Mouse (Mus musculus) gastrocnemius, adult 8-10 months (tissue): Measurements from ENCODE around the gene Isca2. TPM values are rescaled to one million over a fixed set of nuclear protein-coding genes. Genes with fewer than 3 reads are reported as not detected.

Experiments used
- DNase-seq, 2 experiments: peaks; one replicate each; pipeline ENCODE4 v3.0.0; 2022; ENCODE audit warnings: low spot score in 2 of 2
- total RNA-seq, 4 experiments: library from RNA; stranded (reverse); gene quantifications; 2 replicates each; pipeline ENCODE4 v1.2.4; 2022

The Isca2 gene
- total RNA-seq, 4 experiments from 2014 or later: 41.4 to 48.9 (median 45.8) TPM

- no peak for DNase-seq
Measured at GRCm38 (mm10) chr12:84814663-84815325, 41.7 kb downstream of the Isca2 start.

DNA sequence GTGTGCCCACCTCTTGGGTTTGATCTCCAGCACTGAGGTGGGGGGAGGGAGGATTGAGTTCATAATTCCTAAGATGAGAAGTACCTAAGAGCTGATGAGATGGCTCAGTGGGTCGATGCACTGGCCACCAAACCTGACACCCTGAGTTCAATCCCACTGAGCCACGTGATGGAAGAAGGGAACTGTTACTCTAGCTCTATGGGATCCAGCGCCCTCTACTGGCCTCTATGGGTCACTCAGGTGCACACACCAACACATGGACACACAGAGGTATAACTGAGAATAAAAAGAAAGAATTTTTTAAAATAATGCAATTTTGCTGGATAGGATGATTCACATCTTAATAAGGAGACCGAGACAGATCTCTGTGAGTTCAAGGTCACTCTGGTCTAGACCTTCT lies 45.4 kb downstream of the Isca2 start:
- DNase-seq: no peak

DNA sequence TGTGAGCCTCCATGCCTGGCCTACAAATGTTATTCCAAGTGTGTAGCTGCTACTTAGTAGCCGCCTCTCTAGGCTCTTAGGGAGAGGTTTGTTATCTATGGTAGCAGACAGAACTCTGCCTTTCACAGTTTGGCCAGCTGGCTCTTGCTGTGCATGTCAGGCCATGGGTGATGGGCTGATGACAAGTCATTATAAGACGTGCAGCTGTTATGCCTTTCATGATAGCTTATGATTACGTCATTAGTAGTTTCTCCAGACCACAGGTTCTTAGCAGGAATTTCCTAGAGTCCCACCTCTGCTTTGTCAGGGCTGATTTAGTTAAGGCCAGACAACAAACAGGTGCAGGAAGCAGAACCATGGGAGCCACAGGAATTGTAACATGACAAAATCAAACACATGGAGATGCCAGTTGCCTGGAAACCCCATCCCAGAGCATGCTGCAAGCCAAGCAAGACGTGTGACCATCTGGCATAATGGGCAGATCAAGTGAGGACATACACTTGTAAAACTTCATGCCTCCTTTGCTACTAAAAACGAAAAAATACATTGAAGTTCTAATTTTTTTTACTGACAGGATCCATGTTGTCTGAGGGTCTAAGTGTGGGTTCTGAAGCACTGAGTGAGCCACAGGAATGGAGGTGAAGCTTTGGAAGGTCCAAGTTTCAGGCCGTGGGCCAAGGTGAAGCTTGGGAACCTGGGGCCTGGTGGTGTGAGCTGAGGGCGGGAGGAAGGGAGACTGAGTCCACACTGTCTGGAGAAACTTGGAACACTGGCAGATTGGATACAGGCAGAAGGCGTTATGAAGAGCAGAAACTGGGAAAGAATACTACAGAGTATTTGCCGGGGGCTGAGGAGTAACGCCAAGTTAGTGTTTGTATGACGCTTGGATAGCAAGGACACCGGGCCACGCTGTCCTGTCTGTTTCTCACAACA lies 46.5 kb downstream of the Isca2 start:
- no peak for DNase-seq

DNA sequence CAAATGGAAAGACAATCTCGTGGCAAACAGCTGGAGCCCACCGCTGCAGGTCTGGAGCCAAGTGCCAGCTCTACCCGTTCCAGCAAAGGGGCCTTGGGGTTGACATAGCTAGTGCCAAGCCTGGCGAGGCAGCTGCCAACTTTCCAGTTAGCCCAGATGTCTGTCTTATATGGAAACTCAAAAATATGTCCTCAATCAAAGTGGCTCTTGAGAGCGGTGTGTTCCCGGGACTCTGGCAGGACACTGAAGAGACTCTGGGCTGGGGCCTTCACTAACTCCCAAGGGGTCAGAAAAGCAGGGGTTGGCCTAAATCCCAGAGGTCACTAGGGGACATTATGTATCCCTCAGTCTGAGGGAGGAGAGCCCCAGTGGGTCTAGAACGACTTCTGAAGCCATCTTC lies 50.5 kb downstream of the Isca2 start:
- no peak for DNase-seq

DNA sequence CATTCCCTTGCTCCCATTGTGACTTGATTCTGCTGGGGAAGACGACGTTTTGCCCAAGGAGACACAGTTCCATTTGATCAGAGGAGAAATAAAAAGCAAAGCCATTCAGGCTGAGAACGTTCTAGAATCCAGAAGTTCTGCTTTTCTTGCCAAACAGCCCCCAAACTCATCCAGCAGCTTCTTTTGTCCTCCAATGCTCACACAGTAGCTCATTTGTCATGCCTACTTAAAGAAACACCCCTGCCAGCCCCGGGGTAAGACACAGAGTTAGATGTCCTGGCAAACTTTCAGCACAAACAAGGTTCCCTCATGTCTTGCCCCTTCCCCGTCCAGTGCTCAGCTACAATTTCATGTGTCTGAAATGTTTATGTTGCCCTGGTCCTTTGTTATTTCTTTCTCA lies 51.2 kb downstream of the Isca2 start:
- DNase-seq: no peak

Other genes with a start within 250 kb of the Isca2 start
- not detected for gene Vsx2, start 203.5 kb upstream of the Isca2 start, total RNA-seq
- gene Abcd4, start 155.8 kb upstream of the Isca2 start, total RNA-seq: 1 to 10 TPM; 4.2 to 5.4 (median 4.9) TPM
- not detected for gene Vrtn, start 132.2 kb upstream of the Isca2 start, total RNA-seq
- gene Syndig1l, start 74.4 kb upstream of the Isca2 start, total RNA-seq: not detected
- gene Npc2, start 99 bp upstream of the Isca2 start, total RNA-seq: 10 to 100 TPM; 12.1 to 16.8 (median 14.0) TPM
- 1 to 10 TPM; 1.6 to 3.1 (median 2.4) TPM for gene Ltbp2, start 103.3 kb downstream of the Isca2 start, total RNA-seq
- 10 to 100 TPM; 26.7 to 29.8 (median 28.0) TPM for gene Fcf1, start 197.6 kb downstream of the Isca2 start, total RNA-seq
- 10 to 100 TPM; 27.0 to 28.3 (median 27.9) TPM for gene Arel1, start 197.6 kb downstream of the Isca2 start, total RNA-seq
- gene Ylpm1, start 223.1 kb downstream of the Isca2 start, total RNA-seq: 10 to 100 TPM; 11.2 to 17.5 (median 15.3) TPM